ENCODE assay signal across 15 mouse cellular contexts in the genomic region with DNA sequence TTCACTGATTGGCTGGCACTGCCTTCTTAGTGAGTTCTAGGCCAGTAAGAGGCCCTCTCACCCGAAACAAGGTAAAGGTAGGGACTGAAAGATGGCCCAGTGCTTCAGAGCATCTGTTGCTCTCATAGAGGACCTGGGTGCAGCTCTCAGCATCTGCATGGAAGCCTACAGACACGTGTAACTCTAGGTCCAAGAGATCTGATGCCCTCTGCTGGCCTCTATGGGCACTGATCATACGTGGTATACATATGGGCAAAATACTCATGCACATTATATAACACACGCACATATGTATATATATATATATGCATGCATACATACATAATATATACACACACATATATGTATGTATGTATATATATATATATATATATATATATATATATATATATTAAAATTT.
DNase-seq lines count a peak whose midpoint lies in the region; TF ChIP-seq lines count a peak whose summit lies in the region.
"Had no signal": no experiment of that assay in that cellular context is flagged by ENCODE, and none has a peak within 500 bp of the region (broad histone marks: within the 10 kb centered on the region; RNA-seq: fewer than 3 reads in every experiment).

No protein-coding gene starts in this region.

- no peaks in the 10 kb centered on the region for H3K27me3 ChIP-seq in CH12.LX (replicated peaks)
- H3K27me3 ChIP-seq: limb, embryonic 12.5 days had no signal

- no peak overlapping the region for H3K4me2 ChIP-seq in CH12.LX (ENCODE audit: insufficient read depth, low read depth, poor library complexity, severe bottlenecking)
- H3K4me2 ChIP-seq: heart, embryonic 12.5 days; limb, embryonic 12.5 days had no signal

- dilution Hi-C loops in CH12.LX (cut with MboI; ENCODE audit: extremely low pct_ligation_motif_present, extremely low pct_unique_long_range_greater_than_20kb, low sequenced_read_pairs), result no loop called here

- H3K4me1 ChIP-seq in CH12.LX (ENCODE audit: control insufficient read depth in 1 of 2, insufficient read depth in 2 of 2), result peaks cover 0 to 33% of the 10 kb centered on the region in 2 experiments; a peak in 2 of 4 replicates
- peaks cover 5% of the 10 kb centered on the region for H3K4me1 ChIP-seq in cortical plate, adult 2 months (ENCODE audit: control insufficient read depth, insufficient read depth, low read length)
- H3K4me1 ChIP-seq: limb, embryonic 12.5 days had no signal

- TF ChIP-seq RAD21 in CH12.LX (IDR thresholded peaks at IDR 0.05; ENCODE audit: low read depth, low read length), result no peak; the same call in none of the 2 replicates

- H3K9ac ChIP-seq in CH12.LX (ENCODE audit: insufficient read depth, low read depth), result no peak overlapping the region
- H3K9ac ChIP-seq: heart, embryonic 12.5 days; limb, embryonic 12.5 days had no signal

- no peak for DNase-seq in layer of hippocampus, adult 2 months (ENCODE audit: low spot score in 2 of 2)
- no peak for DNase-seq in layer of hippocampus, adult 9-10 months (ENCODE audit: low spot score)
- DNase-seq in 416B (ENCODE audit: low read depth) (peak; percentile 11), CH12.LX (ENCODE audit: extremely low read depth) (peak; percentile 24)
- DNase-seq in right cerebral cortex, postnatal 10 days (ENCODE audit: low spot score in 2 of 2), result no peak
- DNase-seq in embryo, embryonic 9.5 days (ENCODE audit: extremely low spot score), result no peak
- no peak for DNase-seq in urinary bladder, postnatal 4 days (ENCODE audit: low spot score in 2 of 2)
- DNase-seq: adrenal gland, postnatal 14 days; cerebellum, postnatal 25 days; gastrocnemius, postnatal 36 days; heart, postnatal 36 days; lung, adult 18-20 months had no signal

- H3K36me3 ChIP-seq in CH12.LX (replicated peaks in 1 of 2; ENCODE audit: control insufficient read depth in 1 of 2, insufficient read depth in 1 of 2, low read length in 1 of 2), result peaks cover 7 to 49% of the 10 kb centered on the region in 2 experiments
- H3K36me3 ChIP-seq: heart, embryonic 12.5 days had no signal

- peak; percentile 26 for TF ChIP-seq CTCF in layer of hippocampus, adult 2 months (conservative IDR thresholded peaks at IDR 0.05)
- TF ChIP-seq CTCF in CH12.LX (conservative IDR thresholded peaks at IDR 0.05 in 1 of 2, IDR thresholded peaks at IDR 0.05 in 1 of 2; ENCODE audit: low read depth in 2 of 2, low read length in 2 of 2), result peak; percentile 13 to 36; a peak in 2 of 4 replicates
- TF ChIP-seq CTCF in cortical plate, adult 2 months (IDR thresholded peaks at IDR 0.05; ENCODE audit: extremely low read depth, insufficient read depth, low read length), result 0 out of 2 replicates have a peak, but pooled peaks have one; percentile 4

- TF ChIP-seq EP300 in CH12.LX (IDR thresholded peaks at IDR 0.05; ENCODE audit: low read length), result no peak

- H3K4me3 ChIP-seq in layer of hippocampus, adult 2 months, result no peak overlapping the region
- no peak overlapping the region for H3K4me3 ChIP-seq in CH12.LX (replicated peaks in 1 of 3; ENCODE audit: low read depth in 2 of 3, low read length in 2 of 3, poor library complexity in 1 of 3)
- no peak overlapping the region for H3K4me3 ChIP-seq in cortical plate, adult 2 months (ENCODE audit: insufficient read depth, low read length)
- H3K4me3 ChIP-seq: heart, embryonic 12.5 days; limb, embryonic 12.5 days had no signal

- no peak overlapping the region for H3K27ac ChIP-seq in layer of hippocampus, adult 2 months
- H3K27ac ChIP-seq in CH12.LX (ENCODE audit: insufficient read depth, low read depth), result no peak overlapping the region
- no peak overlapping the region for H3K27ac ChIP-seq in cortical plate, adult 2 months (ENCODE audit: insufficient read depth, low read length)
- H3K27ac ChIP-seq: limb, embryonic 12.5 days had no signal

- in situ Hi-C loops in CH12.LX (cut with MboI; ENCODE audit: low pct_ligation_motif_present, low pct_unique_long_range_greater_than_20kb, low sequenced_read_pairs), result no loop called here

- H3K9me3 ChIP-seq in CH12.LX (replicated peaks; ENCODE audit: low read length), result peaks cover 2% of the 10 kb centered on the region
- H3K9me3 ChIP-seq: limb, embryonic 12.5 days had no signal

- H3K79me2 ChIP-seq in CH12.LX (replicated peaks; ENCODE audit: control insufficient read depth, extremely low read depth, insufficient read depth, poor library complexity, severe bottlenecking), result no peaks in the 10 kb centered on the region

- no peak for TF ChIP-seq POLR2A in CH12.LX (IDR thresholded peaks at IDR 0.05; ENCODE audit: low read depth, low read length)
- no peak for TF ChIP-seq POLR2A in cortical plate, adult 2 months (IDR thresholded peaks at IDR 0.05; ENCODE audit: extremely low read depth, insufficient read depth, low read length)

TF ChIP-seq in CH12.LX, 34 proteins besides CTCF, POLR2A, EP300 and RAD21:
- TF ChIP-seq ZKSCAN1 (IDR thresholded peaks at IDR 0.05; ENCODE audit: borderline replicate concordance, low read depth, low read length) (no peak), JUN (IDR thresholded peaks at IDR 0.05; ENCODE audit: insufficient read depth, low read depth, low read length) (no peak), MAZ (IDR thresholded peaks at IDR 0.05; ENCODE audit: low read depth, low read length) (no peak), TCF12 (IDR thresholded peaks at IDR 0.05; ENCODE audit: low read depth, low read length) (no peak), PAX5 (IDR thresholded peaks at IDR 0.05; ENCODE audit: low read length) (no peak), ETS1 (conservative IDR thresholded peaks at IDR 0.05; ENCODE audit: low read depth, low read length) (no peak), SMC3 (IDR thresholded peaks at IDR 0.05; ENCODE audit: low read depth, low read length) (peak; percentile 26)

Comparison
In these comparisons a context has a peak if more than half of its experiments do, and no peak if none do; other contexts are left out.
1. DNase-seq: peak in 416B (single experiment) and CH12.LX (single experiment); none in layer of hippocampus, adult 2 months (0 of 2), layer of hippocampus, adult 9-10 months (single experiment), right cerebral cortex, postnatal 10 days (0 of 2), embryo, embryonic 9.5 days (single experiment) and urinary bladder, postnatal 4 days (0 of 2).
2. Peak in every context shown above with its lines, with median percentiles within 50 percentile points of each other: CTCF ChIP-seq.